Mouse (Mus musculus): Measurements from ENCODE around the gene Hnrnpm.

DNA sequence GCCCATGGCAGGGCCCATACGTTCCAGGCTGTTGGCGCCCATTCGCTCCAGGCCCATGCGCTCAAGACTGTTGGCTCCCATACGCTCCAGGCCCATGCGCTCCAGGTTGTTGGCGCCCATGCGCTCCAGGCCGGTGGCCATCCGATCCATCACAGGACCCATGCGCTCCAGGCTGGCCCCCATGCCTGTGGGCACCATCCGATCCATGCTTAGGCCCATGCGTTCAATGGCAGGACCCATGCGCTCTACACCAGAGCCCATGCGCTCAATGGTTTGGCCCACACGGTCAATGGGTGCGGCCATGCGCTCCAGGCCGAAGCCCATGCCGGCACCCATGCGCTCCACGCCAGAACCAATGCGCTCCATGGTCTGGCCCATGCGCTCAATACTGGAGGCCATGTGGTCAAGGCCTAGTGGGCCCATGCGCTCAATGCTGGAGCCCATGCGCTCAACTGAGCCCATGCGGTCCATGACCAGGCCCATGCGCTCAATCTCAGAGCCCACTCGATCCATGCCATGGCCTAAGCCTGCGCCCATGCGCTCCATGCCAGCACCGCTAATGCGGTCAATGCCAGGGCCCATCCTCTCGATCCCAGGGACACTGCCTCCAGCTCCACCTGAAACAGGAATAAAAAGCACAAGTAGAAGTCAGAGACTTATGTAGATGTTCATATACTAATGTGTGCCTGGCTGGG lies 36.7 kb downstream of the Hnrnpm start:
- no peak for TF ChIP-seq ELF1 (IDR thresholded peaks at IDR 0.05; ENCODE audit: low read depth, low read length)
- no peak for TF ChIP-seq CTCF (conservative IDR thresholded peaks at IDR 0.05 in 1 of 2, IDR thresholded peaks at IDR 0.05 in 1 of 2; ENCODE audit: low read depth in 2 of 2, low read length in 2 of 2)
- TF ChIP-seq GABPA (IDR thresholded peaks at IDR 0.05; ENCODE audit: insufficient replicate concordance, low read depth, low read length): no peak
- TF ChIP-seq NRF1 (IDR thresholded peaks at IDR 0.05; ENCODE audit: low read depth, low read length): no peak
- no peak for TF ChIP-seq USF1 (IDR thresholded peaks at IDR 0.05; ENCODE audit: low read depth, low read length)
